Comparison of ENCODE assay signal across 8 mouse cellular contexts in the genomic region with DNA sequence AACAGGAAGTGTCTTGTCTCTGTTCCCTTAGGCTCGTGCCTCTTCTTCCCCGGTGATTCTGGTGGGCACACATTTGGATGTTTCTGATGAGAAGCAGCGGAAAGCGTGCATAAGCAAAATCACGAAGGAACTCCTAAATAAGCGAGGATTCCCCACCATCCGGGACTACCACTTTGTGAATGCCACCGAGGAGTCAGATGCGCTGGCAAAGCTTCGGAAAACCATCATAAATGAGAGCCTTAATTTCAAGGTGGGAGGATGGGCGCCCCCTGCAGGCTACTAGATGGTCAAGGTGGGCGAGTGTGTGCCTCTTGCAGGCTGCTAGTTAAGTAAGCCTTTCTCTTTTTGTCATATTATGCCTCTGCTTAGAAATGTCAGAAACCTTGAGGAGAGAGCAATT.
A peak's percentile ranks its signal among the peaks of the same experiment; 100 is the strongest.
DNase-seq lines count a peak whose midpoint lies in the region; ATAC-seq and TF ChIP-seq lines count a peak whose summit lies in the region.

No protein-coding gene starts in this region.

- no peak overlapping the region for H3K4me3 ChIP-seq in forebrain, postnatal 0 days (ENCODE audit: low read depth, low read length)
- H3K4me3 ChIP-seq in forebrain, embryonic 16.5 days (replicated peaks; ENCODE audit: low read length), result no peak overlapping the region

- peak; percentile 59 for DNase-seq in forebrain, postnatal 0 days
- DNase-seq in ovary, postnatal 36 days (ENCODE audit: low spot score), result peak; percentile 39
- no peak for DNase-seq in ovary, adult 18-20 months (ENCODE audit: low spot score)
- peak; percentile 61 for DNase-seq in embryo, embryonic 10.5 days (ENCODE audit: low spot score)
- peak; percentile 42 to 46 for DNase-seq in layer of hippocampus, postnatal 36 days
- DNase-seq in retina, postnatal 1 day, result peak; percentile 50
- DNase-seq in T-cell, adult 2 months (ENCODE audit: low spot score), result no peak

- H3K9ac ChIP-seq in forebrain, postnatal 0 days, result no peak overlapping the region
- no peak overlapping the region for H3K9ac ChIP-seq in forebrain, embryonic 16.5 days (replicated peaks; ENCODE audit: low read depth, low read length)

- H3K27ac ChIP-seq in forebrain, postnatal 0 days (ENCODE audit: low read depth, low read length), result no peak overlapping the region
- no peak overlapping the region for H3K27ac ChIP-seq in forebrain, embryonic 16.5 days (ENCODE audit: low read length)

- TF ChIP-seq CTCF in forebrain, postnatal 0 days (IDR thresholded peaks at IDR 0.05; ENCODE audit: low read depth), result peak; percentile 59

- H3K4me2 ChIP-seq in forebrain, postnatal 0 days (ENCODE audit: low read depth), result no peak overlapping the region
- H3K4me2 ChIP-seq in forebrain, embryonic 16.5 days (ENCODE audit: low read length), result no peak overlapping the region

- H3K9me3 ChIP-seq in forebrain, postnatal 0 days (ENCODE audit: low read length), result no peaks in the 10 kb centered on the region
- no peaks in the 10 kb centered on the region for H3K9me3 ChIP-seq in forebrain, embryonic 16.5 days (ENCODE audit: control insufficient read depth, low read length)

- H3K4me1 ChIP-seq in forebrain, postnatal 0 days (ENCODE audit: insufficient read depth), result peaks cover 2% of the 10 kb centered on the region; the same call in 1 of the 2 replicates
- H3K4me1 ChIP-seq in forebrain, embryonic 16.5 days (replicated peaks; ENCODE audit: control insufficient read depth, insufficient read depth, low read length), result no peaks in the 10 kb centered on the region

- 61% methylated on average over 12 of the region's 12 CpGs for WGBS in forebrain, postnatal 0 days
- 59% methylated on average over 12 of the region's 12 CpGs for WGBS in forebrain, embryonic 16.5 days

- H3K36me3 ChIP-seq in forebrain, postnatal 0 days (ENCODE audit: insufficient read depth), result no peaks in the 10 kb centered on the region
- no peaks in the 10 kb centered on the region for H3K36me3 ChIP-seq in forebrain, embryonic 16.5 days (ENCODE audit: control insufficient read depth, insufficient read depth)

- ATAC-seq in forebrain, postnatal 0 days, result no peak
- no peak for ATAC-seq in forebrain, embryonic 16.5 days

- no peaks in the 10 kb centered on the region for H3K27me3 ChIP-seq in forebrain, postnatal 0 days (ENCODE audit: insufficient read depth, low read length)
- no peaks in the 10 kb centered on the region for H3K27me3 ChIP-seq in forebrain, embryonic 16.5 days (replicated peaks; ENCODE audit: control insufficient read depth, insufficient read depth, low read length)

Comparison
In these comparisons a context has a peak if more than half of its experiments do, and no peak if none do; other contexts are left out.
1. DNase-seq: peak in forebrain, postnatal 0 days (single experiment), ovary, postnatal 36 days (single experiment), embryo, embryonic 10.5 days (single experiment), layer of hippocampus, postnatal 36 days (2 of 2) and retina, postnatal 1 day (single experiment); none in ovary, adult 18-20 months (single experiment) and T-cell, adult 2 months (single experiment).